Mouse (Mus musculus): ENCODE data around the gene Il9. TPM values are rescaled to one million over a fixed set of nuclear protein-coding genes. Genes with fewer than 3 reads are reported as not detected.

Il9 gene
- total RNA-seq, 2 experiments from 2014 or later: not detected

GRCm38 (mm10) chr13:56472661-56473060 is 9.4 kb downstream of the Il9 start:
- ATAC-seq (replicated peaks; ENCODE audit: low FRiP score, poor library complexity, severe bottlenecking): no peak

DNA sequence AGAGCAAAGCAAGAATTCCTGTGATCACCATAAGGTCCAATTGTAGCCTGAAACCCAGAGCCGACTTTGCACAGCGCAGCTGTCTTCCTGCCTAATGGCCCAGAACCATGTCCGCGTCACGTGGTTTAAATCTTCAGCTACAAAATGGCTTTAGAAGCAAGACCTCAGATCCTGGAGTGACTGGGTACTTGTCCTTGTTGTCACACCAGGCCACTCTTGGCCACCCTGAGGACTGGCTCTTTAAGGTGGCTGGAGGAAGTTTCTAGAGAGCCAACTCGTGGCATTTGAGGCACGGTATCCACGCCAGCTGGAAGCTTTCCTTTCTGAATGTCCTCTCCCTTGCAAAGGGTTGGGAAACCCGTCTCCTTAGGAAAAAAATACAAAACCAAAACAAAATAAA is 10.1 kb downstream of the Il9 start:
- ATAC-seq (replicated peaks; ENCODE audit: low FRiP score, poor library complexity, severe bottlenecking): no peak

DNA sequence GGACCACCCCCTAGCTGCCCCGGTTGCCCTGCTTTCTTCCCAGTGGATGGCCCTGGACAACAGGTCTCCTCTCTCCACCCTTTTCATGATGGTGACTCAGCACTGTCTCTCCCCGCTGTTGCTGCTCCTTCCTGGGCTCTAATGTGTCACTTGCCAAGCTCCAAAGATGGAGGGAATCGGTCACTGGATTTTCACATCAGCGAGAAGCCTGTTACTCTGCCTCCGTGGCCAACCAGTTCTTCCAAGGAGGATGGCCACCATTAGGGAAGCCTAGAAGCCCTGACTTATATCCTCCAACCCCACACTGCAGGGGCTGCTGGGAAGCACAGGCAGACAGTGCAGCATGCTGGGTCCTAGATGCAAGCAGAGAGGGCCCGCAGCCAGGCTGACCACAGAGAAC is 10.8 kb downstream of the Il9 start:
- ATAC-seq (replicated peaks; ENCODE audit: low FRiP score, poor library complexity, severe bottlenecking): no peak

DNA sequence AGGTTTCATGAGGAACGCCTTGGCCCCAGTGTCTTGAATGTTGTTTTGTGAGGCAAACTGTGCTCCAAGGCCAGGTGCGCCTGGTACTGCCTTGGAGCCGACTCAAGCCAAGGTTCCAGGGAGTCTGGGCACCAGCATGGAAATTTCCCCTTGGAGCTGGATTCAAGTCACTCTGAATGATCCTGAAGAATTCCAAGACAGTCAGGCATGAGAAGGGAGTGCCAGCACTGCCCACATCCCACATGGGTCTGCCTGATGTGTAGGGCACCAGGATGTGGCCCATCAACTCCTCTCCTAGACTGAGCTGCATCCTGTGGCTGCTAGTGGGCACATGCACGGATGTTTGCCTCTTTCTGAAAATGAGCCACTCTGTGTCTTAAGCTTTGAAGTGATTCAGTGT is 13.5 kb downstream of the Il9 start:
- ATAC-seq (replicated peaks; ENCODE audit: low FRiP score, poor library complexity, severe bottlenecking): no peak

DNA sequence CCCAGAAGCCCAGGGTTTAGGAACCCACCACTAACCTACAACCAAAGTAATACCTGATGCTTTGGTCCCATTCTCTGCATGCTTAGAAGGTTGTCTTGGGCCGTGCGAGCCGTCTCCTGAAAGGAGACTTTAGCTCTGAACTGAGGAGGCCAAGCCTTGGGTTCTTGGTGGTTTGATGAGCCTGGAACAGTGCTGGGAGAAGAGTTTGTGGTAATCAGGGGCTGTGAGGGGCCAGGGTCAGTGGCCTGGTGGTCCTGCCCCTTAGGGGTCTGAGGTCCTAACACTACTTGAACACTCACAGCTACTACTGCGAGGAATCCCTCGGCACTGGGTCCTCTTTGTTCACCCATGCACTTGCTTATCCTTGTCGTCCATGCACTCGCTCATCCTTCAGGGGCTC is 14.3 kb downstream of the Il9 start:
- ATAC-seq (replicated peaks; ENCODE audit: low FRiP score, poor library complexity, severe bottlenecking): no peak

DNA sequence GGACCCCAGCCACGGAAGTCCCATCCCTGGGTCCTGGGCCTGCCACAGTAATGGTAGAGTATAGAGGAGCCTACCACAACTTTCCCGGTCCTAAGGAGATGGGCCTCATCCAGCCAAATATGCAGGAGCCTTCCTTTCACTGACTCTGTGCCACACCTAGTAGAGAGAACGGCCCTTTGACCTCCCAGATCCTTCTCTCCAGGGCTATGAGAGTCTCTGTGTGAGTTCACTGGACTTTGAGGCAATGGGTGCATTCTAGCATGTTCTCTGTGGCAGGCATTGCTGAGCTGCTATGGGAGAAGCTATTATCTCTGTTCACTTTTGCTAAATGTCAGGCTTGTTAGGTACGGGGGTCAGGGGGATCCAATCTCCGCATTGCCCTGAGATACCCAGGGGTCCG is 18.3 kb downstream of the Il9 start:
- no peak for ATAC-seq (replicated peaks; ENCODE audit: low FRiP score, poor library complexity, severe bottlenecking)

DNA sequence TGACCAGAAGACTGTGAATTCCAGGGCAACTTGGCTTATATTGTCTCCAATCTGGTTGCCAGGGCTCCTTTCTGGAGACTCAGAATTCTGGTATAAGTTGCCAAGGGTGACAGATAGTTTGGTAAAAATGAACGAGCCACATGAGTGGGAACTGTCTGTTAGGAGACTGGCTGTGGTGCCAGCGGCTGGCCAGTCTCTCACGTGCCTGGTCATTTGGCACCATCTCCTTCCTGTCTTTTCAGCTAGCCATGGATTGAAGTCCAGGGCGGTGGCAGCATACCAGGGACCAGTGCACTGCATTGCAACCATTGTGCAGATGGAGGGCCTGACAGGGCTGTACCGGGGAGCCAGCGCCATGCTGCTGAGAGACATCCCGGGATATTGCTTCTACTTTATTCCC is 18.8 kb downstream of the Il9 start:
- no peak for ATAC-seq (replicated peaks; ENCODE audit: low FRiP score, poor library complexity, severe bottlenecking)

DNA sequence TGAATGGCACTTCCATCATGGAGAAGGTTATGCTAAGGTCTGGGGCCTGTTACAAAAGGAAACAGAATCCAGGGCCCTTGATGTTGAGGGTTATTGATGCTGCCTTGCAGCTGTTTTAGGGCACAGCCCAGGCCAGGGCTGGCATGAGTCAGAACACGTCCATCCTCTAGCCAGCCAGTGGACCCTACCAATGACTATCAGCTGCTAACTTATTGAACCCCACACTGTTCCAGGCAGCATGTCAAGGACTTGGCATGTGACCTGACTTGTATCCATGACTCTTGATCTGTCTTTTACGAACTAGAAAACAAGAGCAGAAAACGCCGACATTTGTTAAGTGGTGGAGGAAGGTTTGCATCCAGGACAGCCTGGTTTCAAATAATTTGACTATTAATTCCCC is 19.3 kb downstream of the Il9 start:
- no peak for ATAC-seq (replicated peaks; ENCODE audit: low FRiP score, poor library complexity, severe bottlenecking)

DNA sequence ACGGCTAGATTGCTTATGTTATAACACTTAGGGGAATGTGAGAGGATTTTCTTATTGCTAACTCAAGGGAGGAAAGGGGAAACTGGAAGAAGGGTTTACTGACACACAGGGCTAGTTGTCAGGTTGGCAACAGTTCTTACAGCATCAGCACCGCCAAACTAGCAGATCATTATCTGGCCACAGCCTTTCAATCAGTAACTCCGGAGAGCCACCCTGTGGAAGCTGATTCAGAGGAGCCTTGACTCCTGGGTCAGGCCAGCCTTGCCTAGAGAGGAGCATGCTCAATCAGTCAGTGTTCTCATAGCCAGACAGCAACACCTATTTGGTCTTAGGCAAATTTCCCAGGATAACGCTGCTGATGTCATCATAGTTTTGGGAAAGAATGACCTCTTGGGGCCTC is 20.6 kb downstream of the Il9 start:
- ATAC-seq (replicated peaks; ENCODE audit: low FRiP score, poor library complexity, severe bottlenecking): no peak

- no peak for ATAC-seq (replicated peaks; ENCODE audit: low FRiP score, poor library complexity, severe bottlenecking)
These were observed 24.0 kb downstream of the Il9 start for GRCm38 (mm10) chr13:56458001-56458400.

DNA sequence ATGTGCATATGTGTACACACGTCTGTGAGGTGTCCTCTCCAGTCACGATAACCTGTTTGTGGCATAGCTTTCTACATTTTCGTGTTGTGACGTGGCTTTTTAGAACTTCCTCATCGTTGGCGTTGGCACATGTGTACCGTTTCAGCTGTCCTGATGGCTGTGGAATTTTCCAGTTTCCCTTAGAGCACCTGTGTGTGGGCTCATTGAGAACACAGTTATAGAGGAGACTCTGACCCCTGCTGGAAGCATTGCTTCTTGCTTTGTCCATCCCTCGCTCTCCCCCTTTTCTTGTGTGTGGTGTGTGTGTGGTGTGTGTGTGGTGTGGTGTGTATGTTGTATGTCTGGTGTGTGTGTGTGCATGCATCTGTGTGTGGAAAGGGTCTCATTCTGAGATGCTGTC is 32.0 kb downstream of the Il9 start:
- no peak for ATAC-seq (replicated peaks; ENCODE audit: low FRiP score, poor library complexity, severe bottlenecking)

- no peak for ATAC-seq (replicated peaks; ENCODE audit: low FRiP score, poor library complexity, severe bottlenecking)
These were observed 32.6 kb downstream of the Il9 start for GRCm38 (mm10) chr13:56449239-56450030.

- no peak for ATAC-seq (replicated peaks; ENCODE audit: low FRiP score, poor library complexity, severe bottlenecking)
These were observed 37.0 kb downstream of the Il9 start for GRCm38 (mm10) chr13:56444996-56445395.

DNA sequence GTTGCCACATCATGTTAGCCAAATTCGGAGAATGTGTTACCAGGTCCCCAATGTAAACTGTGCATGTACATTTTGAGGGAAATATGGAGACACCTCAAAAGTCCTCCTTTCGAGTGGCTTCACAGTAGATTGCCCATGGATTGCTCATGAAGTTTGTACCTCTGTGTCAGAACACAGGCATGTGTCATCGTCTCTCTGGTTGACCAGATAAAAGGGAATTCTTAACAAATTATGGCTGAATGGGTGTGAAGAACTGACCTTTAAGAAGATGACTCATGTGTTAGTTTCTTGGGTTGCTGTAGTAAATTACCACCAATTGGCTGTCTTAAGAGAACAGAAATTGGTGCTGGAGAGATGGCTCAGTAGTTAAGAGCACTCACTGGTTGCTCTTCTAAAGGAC is 37.9 kb downstream of the Il9 start:
- ATAC-seq (replicated peaks; ENCODE audit: low FRiP score, poor library complexity, severe bottlenecking): no peak

- ATAC-seq (replicated peaks; ENCODE audit: low FRiP score, poor library complexity, severe bottlenecking): no peak
These were observed 38.6 kb downstream of the Il9 start for GRCm38 (mm10) chr13:56443411-56443810.

DNA sequence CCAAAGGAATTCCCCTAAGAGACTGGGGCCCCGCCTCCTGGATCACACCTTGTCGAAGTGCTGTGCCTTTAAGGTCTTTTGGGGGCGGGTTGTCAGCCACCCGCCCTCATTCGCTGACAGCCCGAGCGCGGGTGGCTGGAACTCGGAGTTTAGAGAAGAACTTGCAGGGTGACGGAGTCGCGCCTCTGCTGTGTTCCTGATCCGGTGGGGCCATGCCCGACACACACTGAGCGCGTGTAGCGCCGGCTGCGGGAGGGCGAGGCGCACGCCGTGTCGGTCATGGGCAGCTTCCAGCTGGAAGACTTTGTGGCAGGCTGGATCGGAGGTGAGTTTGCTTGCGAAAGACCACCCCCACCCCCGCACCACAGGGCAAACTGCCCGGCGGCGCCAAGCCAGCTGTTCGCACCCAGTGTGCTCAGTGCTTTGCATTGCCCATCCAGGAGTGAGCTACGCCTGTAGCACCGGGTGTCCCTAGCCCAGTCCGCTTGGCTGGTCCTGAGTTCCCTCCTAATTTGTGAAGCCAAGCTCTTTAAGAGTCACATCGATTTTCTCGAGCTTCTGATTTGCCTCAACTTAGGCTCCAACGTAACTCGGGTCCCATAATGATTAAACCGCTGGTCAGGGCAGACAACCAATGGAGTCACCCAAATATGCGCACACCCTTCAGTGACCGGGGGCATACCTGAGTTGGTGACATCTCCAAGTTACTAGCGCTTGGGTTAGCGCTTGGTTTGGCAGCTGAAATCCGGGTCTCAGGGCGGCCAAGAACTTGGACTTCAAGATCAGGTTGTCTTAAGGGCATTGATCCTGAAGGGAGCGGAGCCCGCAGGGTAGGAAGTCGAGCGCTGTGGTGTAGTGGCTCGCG is 43.6 kb downstream of the Il9 start, which contains the start of gene Slc25a48:
Slc25a48 (plus strand) TSS at position 145 of the 865 bp plus-strand sequence.
- peak; percentile 39; the same call in 1 of the 2 replicates for ATAC-seq (replicated peaks; ENCODE audit: low FRiP score, poor library complexity, severe bottlenecking)

- no peak for ATAC-seq (replicated peaks; ENCODE audit: low FRiP score, poor library complexity, severe bottlenecking)
These were observed 46.3 kb downstream of the Il9 start for GRCm38 (mm10) chr13:56435615-56436287.

DNA sequence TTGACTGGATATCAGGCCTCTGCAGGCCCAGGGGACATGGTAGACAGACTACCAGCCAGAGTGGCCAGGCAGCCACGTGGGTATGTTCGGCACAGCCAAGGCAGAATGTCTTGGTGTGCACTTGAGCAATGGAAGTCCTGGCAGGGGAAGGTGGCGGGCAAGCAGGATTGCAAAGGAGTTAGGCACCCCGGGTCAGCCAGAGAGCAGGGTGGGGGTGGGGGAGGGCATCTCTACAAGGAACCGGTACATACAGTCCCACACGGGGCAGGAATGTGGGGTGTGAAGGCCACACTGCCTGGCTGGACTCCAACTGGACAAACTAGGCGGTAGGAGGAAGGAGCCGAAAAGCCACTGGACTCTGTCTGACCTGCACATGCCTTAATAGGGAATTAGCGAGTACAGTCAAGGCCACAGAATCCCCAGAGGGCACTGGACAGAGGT is 47.7 kb downstream of the Il9 start:
- no peak for ATAC-seq (replicated peaks; ENCODE audit: low FRiP score, poor library complexity, severe bottlenecking)

- ATAC-seq (replicated peaks; ENCODE audit: low FRiP score, poor library complexity, severe bottlenecking): no peak
These were observed 48.6 kb downstream of the Il9 start for GRCm38 (mm10) chr13:56433466-56433865.

DNA sequence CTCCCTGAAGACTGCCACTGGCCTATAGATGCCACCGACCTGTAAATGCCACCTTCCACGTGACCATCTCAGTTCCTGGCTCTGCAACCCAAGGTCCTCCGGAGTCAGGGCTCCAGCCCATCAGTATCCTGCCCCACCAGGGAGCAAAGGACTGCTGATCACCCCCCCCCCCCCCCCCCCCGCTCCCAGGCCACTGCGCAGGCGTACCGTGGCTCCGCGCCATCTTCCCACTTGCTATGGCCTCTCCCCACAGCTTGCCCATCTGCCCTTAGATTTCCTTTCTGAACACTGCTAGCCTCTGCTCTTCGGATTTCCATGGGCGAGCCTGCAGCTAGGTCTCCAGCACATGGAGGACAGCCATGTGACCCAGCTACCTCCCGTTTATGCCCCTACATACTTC is 49.5 kb downstream of the Il9 start:
- ATAC-seq (replicated peaks; ENCODE audit: low FRiP score, poor library complexity, severe bottlenecking): no peak
